Mouse (Mus musculus) lung, embryonic 15.5 days (tissue): ENCODE measurements at regions not wholly inside any gene's neighbourhood (a gene's known extent, or its start where the extent isn't known, plus 50 kb on each side); places are given as distances from the start of the nearest gene placed in this dataset.
"Not testable (repeated sequence)": the region's sequence is repeated elsewhere in the genome, so short reads cannot be mapped to it uniquely, and the experiment has no call there.

Experiments
- ATAC-seq: fragments of 200-750 bp; cut with Nextera tagmentation; 2 replicates; pipeline ENCODE4 v1.8.0; 2017; ENCODE audit warnings: moderate number of reproducible peaks, borderline replicate concordance; ENCODE audit not compliant: low FRiP score, low TSS enrichment; ENCODE audit errors: extremely low read depth
- H3K27ac ChIP-seq: fragments of 300-500 bp; sonication (generic); 2 replicates; pipeline ENCODE4 v1.5.1; 2015; ENCODE audit warnings: moderate library complexity, mild to moderate bottlenecking, inconsistent platforms
- H3K27me3 ChIP-seq: fragments of 300-500 bp; sonication (generic); 2 replicates; pipeline ENCODE4 v1.6.1; 2015; ENCODE audit warnings: inconsistent platforms
- H3K36me3 ChIP-seq: fragments of 300-500 bp; sonication (generic); 2 replicates; pipeline ENCODE4 v1.6.1; 2015; ENCODE audit warnings: inconsistent platforms
- H3K4me1 ChIP-seq: fragments of 300-500 bp; sonication (generic); 2 replicates; pipeline ENCODE4 v1.6.1; 2015; ENCODE audit warnings: inconsistent platforms
- H3K4me2 ChIP-seq: fragments of 300-500 bp; sonication (generic); 2 replicates; pipeline ENCODE4 v1.6.1; 2015; ENCODE audit warnings: inconsistent platforms, mild to moderate bottlenecking, moderate library complexity
- H3K4me3 ChIP-seq: fragments of 300-500 bp; sonication (generic); 2 replicates; pipeline ENCODE4 v1.5.1; 2015; ENCODE audit warnings: mild to moderate bottlenecking, inconsistent platforms
- H3K9ac ChIP-seq: fragments of 300-500 bp; sonication (generic); 2 replicates; pipeline ENCODE4 v1.6.1; 2015; ENCODE audit warnings: inconsistent platforms
- H3K9me3 ChIP-seq: fragments of 300-500 bp; sonication (generic); 2 replicates; pipeline ENCODE4 v1.6.1; 2016; ENCODE audit warnings: inconsistent platforms
- WGBS: fragments of 180-500 bp; shearing (Covaris S2); methylation state at CpG from one replicate; pipeline ENCODE4 v1.1.7; 2015; 5-methylcytosine and 5-hydroxymethylcytosine counted together

GRCm38 (mm10) chr13:52249492-52249891, 281.6 kb downstream of the Diras2 start:
- Histone ChIP-seq H3K27me3 (no peaks in the 10 kb centered on the region), H3K4me2 (no peak overlapping the region), H3K9me3 (no peaks in the 10 kb centered on the region), H3K36me3 (no peaks in the 10 kb centered on the region), H3K27ac (no peak overlapping the region), H3K4me3 (no peak overlapping the region), H3K4me1 (0 out of 2 replicates have a peak, but pooled peaks cover 4% of the 10 kb centered on the region), H3K9ac (no peak overlapping the region)
- WGBS: 76% methylated on average over 2 of the region's 2 CpGs
- no peak for ATAC-seq

GRCm38 (mm10) chr13:52250371-52250770, 280.7 kb downstream of the Diras2 start:
- Histone ChIP-seq H3K4me2 (no peak overlapping the region), H3K9ac (no peak overlapping the region), H3K4me3 (no peak overlapping the region), H3K27ac (no peak overlapping the region), H3K27me3 (no peaks in the 10 kb centered on the region), H3K9me3 (no peaks in the 10 kb centered on the region), H3K36me3 (no peaks in the 10 kb centered on the region), H3K4me1 (0 out of 2 replicates have a peak, but pooled peaks cover 4% of the 10 kb centered on the region)
- WGBS: 54% methylated on average over 4 of the region's 4 CpGs
- ATAC-seq: no peak

- Histone ChIP-seq H3K27me3 (no peaks in the 10 kb centered on the region), H3K4me2 (no peak overlapping the region), H3K36me3 (no peaks in the 10 kb centered on the region), H3K27ac (no peak overlapping the region), H3K4me3 (no peak overlapping the region), H3K4me1 (0 out of 2 replicates have a peak, but pooled peaks cover 4% of the 10 kb centered on the region), H3K9ac (no peak overlapping the region), H3K9me3 (no peaks in the 10 kb centered on the region)
- ATAC-seq: no peak
- WGBS: 50% methylated on average over 4 of the region's 4 CpGs
Measured at GRCm38 (mm10) chr13:52252303-52252702, 278.8 kb downstream of the Diras2 start.

GRCm38 (mm10) chr13:52252726-52253125, 278.4 kb downstream of the Diras2 start:
- not testable (repeated sequence) for H3K9ac ChIP-seq, H3K4me3 ChIP-seq, H3K27me3 ChIP-seq, H3K27ac ChIP-seq, ATAC-seq, H3K4me2 ChIP-seq, H3K4me1 ChIP-seq, H3K36me3 ChIP-seq, H3K9me3 ChIP-seq
- 34% methylated on average over 6 of the region's 6 CpGs for WGBS

- Histone ChIP-seq H3K4me3 (no peak overlapping the region), H3K27me3 (no peaks in the 10 kb centered on the region), H3K27ac (no peak overlapping the region), H3K36me3 (no peaks in the 10 kb centered on the region), H3K9me3 (no peaks in the 10 kb centered on the region), H3K4me2 (no peak overlapping the region), H3K4me1 (0 out of 2 replicates have a peak, but pooled peaks cover 4% of the 10 kb centered on the region), H3K9ac (no peak overlapping the region)
- no peak for ATAC-seq
- WGBS: 19% methylated on average over 8 of the region's 8 CpGs
Measured at GRCm38 (mm10) chr13:52253138-52253537, 277.9 kb downstream of the Diras2 start.

GRCm38 (mm10) chr13:52254185-52254584, 276.9 kb downstream of the Diras2 start:
- no peak overlapping the region for H3K27ac ChIP-seq
- H3K9ac ChIP-seq: no peak overlapping the region
- H3K36me3 ChIP-seq: no peaks in the 10 kb centered on the region
- no peaks in the 10 kb centered on the region for H3K27me3 ChIP-seq
- H3K4me1 ChIP-seq: 0 out of 2 replicates have a peak, but pooled peaks cover 4% of the 10 kb centered on the region
- no peak overlapping the region for H3K4me2 ChIP-seq
- no peak overlapping the region for H3K4me3 ChIP-seq
- H3K9me3 ChIP-seq: no peaks in the 10 kb centered on the region
- WGBS: 12% methylated on average over 9 of the region's 9 CpGs
- ATAC-seq: no peak

GRCm38 (mm10) chr13:52255697-52256096, 275.4 kb downstream of the Diras2 start:
- 63% methylated on average over 5 of the region's 5 CpGs for WGBS
- ATAC-seq: no peak
- no peak overlapping the region for H3K4me3 ChIP-seq
- no peaks in the 10 kb centered on the region for H3K27me3 ChIP-seq
- no peaks in the 10 kb centered on the region for H3K36me3 ChIP-seq
- H3K4me2 ChIP-seq: no peak overlapping the region
- H3K27ac ChIP-seq: no peak overlapping the region
- H3K9ac ChIP-seq: no peak overlapping the region
- H3K4me1 ChIP-seq: 0 out of 2 replicates have a peak, but pooled peaks cover 4% of the 10 kb centered on the region
- no peaks in the 10 kb centered on the region for H3K9me3 ChIP-seq

GRCm38 (mm10) chr13:52258373-52258772, 272.7 kb downstream of the Diras2 start:
- H3K9ac ChIP-seq: no peak overlapping the region
- no peaks in the 10 kb centered on the region for H3K36me3 ChIP-seq
- H3K4me2 ChIP-seq: no peak overlapping the region
- H3K4me1 ChIP-seq: 0 out of 2 replicates have a peak, but pooled peaks cover 4% of the 10 kb centered on the region
- H3K4me3 ChIP-seq: no peak overlapping the region
- 68% methylated on average over 8 of the region's 8 CpGs for WGBS
- H3K9me3 ChIP-seq: no peaks in the 10 kb centered on the region
- no peak overlapping the region for H3K27ac ChIP-seq
- no peak for ATAC-seq
- H3K27me3 ChIP-seq: no peaks in the 10 kb centered on the region

- no peak for ATAC-seq
- no peaks in the 10 kb centered on the region for H3K4me1 ChIP-seq
- H3K27ac ChIP-seq: no peak overlapping the region
- no peaks in the 10 kb centered on the region for H3K27me3 ChIP-seq
- H3K9me3 ChIP-seq: no peaks in the 10 kb centered on the region
- 85% methylated on average over 14 of the region's 14 CpGs for WGBS
- H3K36me3 ChIP-seq: no peaks in the 10 kb centered on the region
- no peak overlapping the region for H3K9ac ChIP-seq
- no peak overlapping the region for H3K4me3 ChIP-seq
- H3K4me2 ChIP-seq: no peak overlapping the region
Measured at GRCm38 (mm10) chr13:52262949-52263550, 268.0 kb downstream of the Diras2 start.

- 34% methylated on average over 6 of the region's 6 CpGs for WGBS
- no peaks in the 10 kb centered on the region for H3K36me3 ChIP-seq
- H3K27me3 ChIP-seq: no peaks in the 10 kb centered on the region
- no peak overlapping the region for H3K4me3 ChIP-seq
- H3K9me3 ChIP-seq: no peaks in the 10 kb centered on the region
- H3K4me2 ChIP-seq: no peak overlapping the region
- no peak for ATAC-seq
- H3K4me1 ChIP-seq: no peaks in the 10 kb centered on the region
- no peak overlapping the region for H3K9ac ChIP-seq
- no peak overlapping the region for H3K27ac ChIP-seq
Measured at GRCm38 (mm10) chr13:52268279-52268678, 262.8 kb downstream of the Diras2 start.

- Histone ChIP-seq H3K27me3 (no peaks in the 10 kb centered on the region), H3K4me2 (no peak overlapping the region), H3K9ac (no peak overlapping the region), H3K4me3 (no peak overlapping the region), H3K27ac (no peak overlapping the region), H3K4me1 (no peaks in the 10 kb centered on the region), H3K36me3 (no peaks in the 10 kb centered on the region), H3K9me3 (no peaks in the 10 kb centered on the region)
- ATAC-seq: no peak
- 76% methylated on average over 19 of the region's 19 CpGs for WGBS
Measured at GRCm38 (mm10) chr13:52273502-52274246, 257.4 kb downstream of the Diras2 start.

- Histone ChIP-seq H3K4me1 (no peaks in the 10 kb centered on the region), H3K9me3 (no peaks in the 10 kb centered on the region), H3K27me3 (no peaks in the 10 kb centered on the region), H3K9ac (no peak overlapping the region), H3K27ac (no peak overlapping the region), H3K36me3 (no peaks in the 10 kb centered on the region), H3K4me2 (no peak overlapping the region), H3K4me3 (no peak overlapping the region)
- no peak for ATAC-seq
- WGBS: 82% methylated on average over 5 of the region's 5 CpGs
Measured at GRCm38 (mm10) chr13:52275196-52275595, 255.9 kb downstream of the Diras2 start.
